Mouse (Mus musculus) limb, embryonic 12.5 days (tissue): Measurements from ENCODE around the gene Rab10. TPM values are rescaled to one million over a fixed set of nuclear protein-coding genes. Genes with fewer than 3 reads are reported as not detected.
A peak's percentile ranks its signal among the peaks of the same experiment; 100 is the strongest.

Source experiments
- ATAC-seq: fragments of 200-750 bp; cut with Nextera tagmentation; 2 replicates; pipeline ENCODE4 v1.8.0; 2017; ENCODE audit warnings: low read depth, moderate TSS enrichment; ENCODE audit not compliant: insufficient number of reproducible peaks, insufficient read depth, low FRiP score, low TSS enrichment
- H3K27ac ChIP-seq: fragments of 300-500 bp; sonication (generic); 2 replicates; pipeline ENCODE4 v1.5.1; 2016; ENCODE audit warnings: mild to moderate bottlenecking, moderate library complexity
- H3K27me3 ChIP-seq: fragments of 300-500 bp; sonication (generic); 2 replicates; pipeline ENCODE4 v1.6.1; 2016; ENCODE audit warnings: mild to moderate bottlenecking, moderate library complexity
- H3K36me3 ChIP-seq: fragments of 300-500 bp; sonication (generic); 2 replicates; pipeline ENCODE4 v1.6.1; 2016; ENCODE audit warnings: mild to moderate bottlenecking, moderate library complexity
- H3K4me1 ChIP-seq: fragments of 300-500 bp; sonication (generic); replicated peaks from 2 replicates; pipeline ENCODE4 v1.6.1; 2016
- H3K4me2 ChIP-seq: fragments of 300-500 bp; sonication (generic); 2 replicates; pipeline ENCODE4 v1.6.1; 2016; ENCODE audit warnings: mild to moderate bottlenecking, moderate library complexity
- H3K4me3 ChIP-seq: fragments of 300-500 bp; sonication (generic); replicated peaks from 2 replicates; pipeline ENCODE4 v1.5.1; 2016; ENCODE audit warnings: mild to moderate bottlenecking
- H3K9ac ChIP-seq: fragments of 300-500 bp; sonication (generic); replicated peaks from 2 replicates; pipeline ENCODE4 v1.6.1; 2016; ENCODE audit warnings: mild to moderate bottlenecking, moderate library complexity
- H3K9me3 ChIP-seq: fragments of 300-500 bp; sonication (generic); 2 replicates; pipeline ENCODE4 v1.6.1; 2016; ENCODE audit warnings: mild to moderate bottlenecking, moderate library complexity
- WGBS: fragments of 180-500 bp; shearing (Covaris S2); methylation state at CpG from one replicate; pipeline ENCODE4 v1.1.7; 2016; 5-methylcytosine and 5-hydroxymethylcytosine counted together
- polyA plus RNA-seq: library from polyadenylated mRNA; unstranded; fragments of >200 nt; fragmentation: Nextera tagmentation; extraction: Ambion mirVana; gene quantifications from 2 replicates; pipeline ENCODE4 v1.2.1, GENCODE M21; 2016

Gene Rab10
- polyA plus RNA-seq, 1 experiment from 2014 or later, result 95.7 TPM

- H3K4me2 ChIP-seq, result no peak overlapping the region
- H3K36me3 ChIP-seq, result peaks cover 41% of the 10 kb centered on the region
- no peaks in the 10 kb centered on the region for H3K27me3 ChIP-seq
- H3K9me3 ChIP-seq, result peaks cover 42% of the 10 kb centered on the region
- H3K4me3 ChIP-seq, result no peak overlapping the region
- H3K27ac ChIP-seq, result no peak overlapping the region
- no peaks in the 10 kb centered on the region; the same call in 1 of the 2 replicates for H3K4me1 ChIP-seq
- no peak for ATAC-seq
- WGBS, result 95% methylated on average over 12 of the region's 12 CpGs
- no peak overlapping the region for H3K9ac ChIP-seq
Measured at GRCm38 (mm10) chr12:3236831-3237681, 72.7 kb downstream of the Rab10 start.

- WGBS, result 75% methylated on average over 14 of the region's 14 CpGs
- no peak overlapping the region for H3K9ac ChIP-seq
- peak; percentile 8 for ATAC-seq
- H3K4me1 ChIP-seq, result no peaks in the 10 kb centered on the region; the same call in 1 of the 2 replicates
- peak overlapping the region; percentile 57 for H3K4me3 ChIP-seq
- peak overlapping the region; percentile 57 for H3K4me2 ChIP-seq
- H3K27me3 ChIP-seq, result no peaks in the 10 kb centered on the region
- H3K9me3 ChIP-seq, result peaks cover 42% of the 10 kb centered on the region
- peaks cover 41% of the 10 kb centered on the region for H3K36me3 ChIP-seq
- H3K27ac ChIP-seq, result no peak overlapping the region
Measured at GRCm38 (mm10) chr12:3236163-3236641, 73.6 kb downstream of the Rab10 start.

DNA sequence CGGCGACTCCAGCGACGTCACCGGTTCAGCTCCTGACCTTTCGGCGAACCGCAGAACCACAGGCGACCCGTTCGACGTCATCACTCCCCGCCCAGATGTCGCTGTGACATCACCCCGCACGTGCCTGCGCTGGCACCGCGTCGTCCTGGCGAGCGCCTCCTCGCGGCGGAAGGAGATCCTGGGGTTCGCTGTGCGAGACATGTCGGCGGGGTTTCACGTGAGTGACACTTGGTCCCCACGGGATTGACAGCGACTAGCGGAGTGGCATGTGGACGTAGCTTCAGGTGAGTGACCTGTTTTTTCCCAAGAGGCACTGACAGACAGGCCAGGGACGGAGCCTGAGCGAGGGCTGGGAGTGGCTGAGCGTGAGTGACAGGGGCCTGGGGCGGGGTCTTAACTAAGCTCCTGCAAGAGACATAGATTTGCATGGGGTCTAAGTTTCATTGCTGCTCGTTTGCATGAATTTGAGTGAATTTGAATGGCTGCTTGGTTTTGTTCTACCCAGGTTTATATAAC, 74.1 kb downstream of the Rab10 start:
- 25% methylated on average over 39 of the region's 39 CpGs for WGBS
- Histone ChIP-seq H3K27ac (peak overlapping the region; percentile 64; the same call in 1 of the 2 replicates), H3K4me1 (no peaks in the 10 kb centered on the region; the same call in 1 of the 2 replicates), H3K9me3 (peaks cover 42% of the 10 kb centered on the region), H3K4me2 (peak overlapping the region; percentile 57), H3K36me3 (peaks cover 38% of the 10 kb centered on the region), H3K9ac (peak overlapping the region; percentile 53; the same call in 1 of the 2 replicates), H3K27me3 (no peaks in the 10 kb centered on the region), H3K4me3 (peak overlapping the region; percentile 57)
- ATAC-seq, result peak; percentile 75

DNA sequence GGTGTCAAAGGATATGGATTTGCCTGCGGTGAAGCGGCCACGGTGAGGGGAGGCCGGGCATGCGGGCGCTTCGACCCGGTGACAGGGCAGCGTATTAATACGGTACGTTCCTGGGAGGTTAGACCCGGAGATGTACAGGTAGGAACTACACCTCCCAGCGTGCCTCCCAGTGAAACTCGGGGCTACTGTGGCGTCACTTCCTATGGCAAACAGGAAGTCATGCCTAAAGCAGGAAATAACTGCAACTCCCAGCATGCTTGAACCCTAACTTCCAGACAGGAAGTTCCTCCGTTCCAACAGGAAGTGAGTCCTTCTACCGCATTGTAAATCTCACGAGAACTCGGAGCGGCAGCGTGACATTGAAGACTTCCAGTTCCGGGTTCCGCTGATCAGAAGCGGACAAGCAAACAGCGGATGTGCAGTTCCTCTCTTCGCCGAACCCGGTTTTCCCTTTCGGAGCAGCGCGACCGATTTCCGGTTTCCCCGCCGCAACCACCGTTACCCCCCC, 74.6 kb downstream of the Rab10 start:
- Histone ChIP-seq H3K4me3 (peak overlapping the region; percentile 57), H3K9ac (0 out of 2 replicates have a peak overlapping the region, but pooled peaks have one; percentile 53), H3K4me2 (peak overlapping the region; percentile 57), H3K27ac (peak overlapping the region; percentile 64; the same call in 1 of the 2 replicates), H3K9me3 (peaks cover 39% of the 10 kb centered on the region), H3K4me1 (no peaks in the 10 kb centered on the region; the same call in 1 of the 2 replicates), H3K36me3 (peaks cover 33% of the 10 kb centered on the region), H3K27me3 (no peaks in the 10 kb centered on the region)
- 25% methylated on average over 36 of the region's 36 CpGs for WGBS
- ATAC-seq, result peak; percentile 86

DNA sequence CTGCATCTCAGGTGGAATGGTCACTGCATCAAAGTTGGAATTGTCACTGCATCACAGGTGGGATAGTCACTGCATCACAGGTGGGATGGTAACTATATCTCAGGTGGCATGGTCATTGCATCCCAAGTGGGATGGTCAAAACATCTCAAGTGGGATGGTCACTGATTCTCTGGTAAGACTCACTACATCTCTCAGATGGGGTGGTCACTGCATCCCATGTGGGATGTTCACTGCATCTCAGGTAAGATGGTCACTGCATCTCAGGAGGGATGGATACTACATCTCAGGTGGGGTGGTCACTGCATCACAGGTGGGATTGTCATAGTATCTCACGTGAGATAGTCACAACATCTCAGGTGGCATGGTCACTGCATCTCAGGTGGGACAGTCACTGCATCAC, 75.7 kb downstream of the Rab10 start:
- Histone ChIP-seq H3K9ac (no peak overlapping the region), H3K4me2 (no peak overlapping the region), H3K4me1 (no peaks in the 10 kb centered on the region; the same call in 1 of the 2 replicates), H3K9me3 (peaks cover 28% of the 10 kb centered on the region), H3K27ac (no peak overlapping the region), H3K36me3 (peaks cover 22% of the 10 kb centered on the region), H3K27me3 (no peaks in the 10 kb centered on the region), H3K4me3 (no peak overlapping the region)
- no peak for ATAC-seq
- 84% methylated on average over 1 of the region's 1 CpGs for WGBS

- no peak overlapping the region for H3K4me3 ChIP-seq
- H3K27ac ChIP-seq, result no peak overlapping the region
- no peaks in the 10 kb centered on the region for H3K4me1 ChIP-seq
- H3K36me3 ChIP-seq, result no peaks in the 10 kb centered on the region
- ATAC-seq, result no peak
- no peak overlapping the region for H3K9ac ChIP-seq
- 64% methylated on average over 2 of the region's 2 CpGs for WGBS
- H3K27me3 ChIP-seq, result no peaks in the 10 kb centered on the region
- H3K4me2 ChIP-seq, result no peak overlapping the region
- H3K9me3 ChIP-seq, result no peaks in the 10 kb centered on the region
Measured at GRCm38 (mm10) chr12:3223352-3223751, 86.4 kb downstream of the Rab10 start.

DNA sequence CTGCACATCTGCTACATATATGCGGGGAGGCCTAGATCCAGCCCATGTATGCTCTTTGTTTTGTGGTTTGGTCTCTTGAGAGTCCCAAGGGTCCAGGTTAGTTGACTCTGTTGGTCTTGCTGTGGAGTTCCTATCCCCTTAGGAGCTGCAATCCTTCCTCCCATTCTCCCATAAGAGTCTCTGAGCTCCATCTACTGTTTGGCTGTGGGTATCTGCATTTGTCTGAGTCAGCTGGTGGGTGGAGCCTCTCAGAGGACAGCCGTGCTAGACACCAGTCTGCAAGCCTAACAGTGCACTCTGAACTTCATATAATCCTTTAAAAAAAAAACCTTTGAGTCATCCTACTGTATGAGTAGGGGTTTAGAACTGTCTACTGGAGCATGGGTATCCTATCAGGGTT, 99.6 kb downstream of the Rab10 start:
- H3K4me2 ChIP-seq, result no peak overlapping the region
- no peaks in the 10 kb centered on the region for H3K9me3 ChIP-seq
- no peak overlapping the region for H3K4me3 ChIP-seq
- no peak overlapping the region for H3K27ac ChIP-seq
- no peak for ATAC-seq
- H3K36me3 ChIP-seq, result no peaks in the 10 kb centered on the region
- H3K9ac ChIP-seq, result no peak overlapping the region
- H3K4me1 ChIP-seq, result no peaks in the 10 kb centered on the region
- no peaks in the 10 kb centered on the region for H3K27me3 ChIP-seq
- WGBS, result 66% methylated on average over 2 of the region's 2 CpGs

DNA sequence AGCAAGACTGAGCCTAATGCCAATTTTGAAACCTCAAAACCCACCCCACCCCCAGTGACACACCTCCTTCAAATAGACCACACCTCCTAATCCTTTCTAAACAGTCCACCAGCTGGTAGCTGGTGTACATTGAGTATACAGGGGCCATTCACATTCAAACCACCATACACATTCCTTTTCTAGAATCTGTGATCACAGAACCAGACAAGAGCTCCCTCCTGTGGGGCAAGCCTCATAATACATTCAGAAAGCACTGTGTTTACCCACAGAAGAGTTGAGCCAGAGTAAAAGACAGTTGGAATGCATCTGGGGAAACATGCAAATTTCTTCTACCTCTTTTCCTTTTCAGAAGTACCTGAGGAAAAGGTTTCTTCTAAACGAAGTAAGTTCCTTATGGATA, 100.6 kb downstream of the Rab10 start:
- Histone ChIP-seq H3K4me1 (no peaks in the 10 kb centered on the region), H3K27ac (no peak overlapping the region), H3K27me3 (no peaks in the 10 kb centered on the region), H3K36me3 (no peaks in the 10 kb centered on the region), H3K4me2 (no peak overlapping the region), H3K4me3 (no peak overlapping the region), H3K9ac (no peak overlapping the region), H3K9me3 (no peaks in the 10 kb centered on the region)
- ATAC-seq, result no peak
- 60% methylated on average over 1 of the region's 1 CpGs for WGBS

Other genes with a start within 250 kb of the Rab10 start
- gene Kif3c, start 55.2 kb upstream of the Rab10 start, polyA plus RNA-seq, result 19.3 and 21.6 TPM in 2 replicates
- gene Asxl2, start 116.9 kb upstream of the Rab10 start, polyA plus RNA-seq, result 19.4 and 20.6 TPM in 2 replicates